Mouse (Mus musculus) kidney, postnatal 25 days (tissue): ENCODE measurements around the gene Cd101.

ENCODE experiments used
- DNase-seq, 2 experiments: peaks; one replicate each; pipeline ENCODE4 v3.0.0; 2021; ENCODE audit warnings: mixed read lengths in 2 of 2

Gene Cd101

DNA sequence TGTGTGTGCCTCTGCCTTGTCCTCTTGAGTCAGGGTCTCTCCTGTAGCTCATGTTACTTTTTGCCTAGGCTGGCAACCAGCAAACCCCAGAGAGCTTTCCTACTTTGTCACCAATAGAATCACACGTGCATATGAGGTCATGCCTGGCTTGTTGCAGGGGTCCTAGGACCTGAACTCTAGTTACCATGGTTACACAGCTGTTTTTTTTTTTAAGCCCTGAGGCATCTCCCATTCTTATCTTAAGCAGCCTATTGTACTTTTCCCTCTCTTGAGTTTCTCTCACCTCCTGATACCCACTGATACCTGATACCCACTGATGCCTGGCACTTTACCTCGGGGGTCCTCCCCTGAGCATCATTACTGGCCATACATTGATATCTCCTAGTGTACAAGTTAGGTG, 29.6 kb downstream of the Cd101 start:
- DNase-seq = no peak

DNA sequence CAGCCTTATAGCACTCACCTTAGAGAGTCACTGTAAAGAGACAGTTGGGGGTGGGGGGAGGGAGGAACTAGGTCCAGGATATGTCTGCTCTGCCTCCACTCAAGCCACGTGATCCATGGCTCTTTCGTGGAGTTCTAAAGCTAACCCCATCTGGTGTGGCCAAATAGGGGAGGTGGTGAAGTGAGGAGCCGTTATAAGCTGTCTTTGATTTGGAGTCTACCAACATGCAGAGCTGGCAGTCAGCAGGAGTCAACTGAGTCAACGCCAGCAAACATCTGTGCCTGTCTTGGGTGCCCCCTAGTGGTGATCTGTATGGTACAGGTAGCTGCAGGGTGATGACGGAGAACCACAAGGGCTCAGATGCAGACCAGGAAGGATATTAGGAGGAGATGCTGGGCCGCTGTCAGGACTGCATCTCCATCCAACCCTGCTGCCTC, 30.4 kb downstream of the Cd101 start:
- DNase-seq = peak; percentile 64 to 89

DNA sequence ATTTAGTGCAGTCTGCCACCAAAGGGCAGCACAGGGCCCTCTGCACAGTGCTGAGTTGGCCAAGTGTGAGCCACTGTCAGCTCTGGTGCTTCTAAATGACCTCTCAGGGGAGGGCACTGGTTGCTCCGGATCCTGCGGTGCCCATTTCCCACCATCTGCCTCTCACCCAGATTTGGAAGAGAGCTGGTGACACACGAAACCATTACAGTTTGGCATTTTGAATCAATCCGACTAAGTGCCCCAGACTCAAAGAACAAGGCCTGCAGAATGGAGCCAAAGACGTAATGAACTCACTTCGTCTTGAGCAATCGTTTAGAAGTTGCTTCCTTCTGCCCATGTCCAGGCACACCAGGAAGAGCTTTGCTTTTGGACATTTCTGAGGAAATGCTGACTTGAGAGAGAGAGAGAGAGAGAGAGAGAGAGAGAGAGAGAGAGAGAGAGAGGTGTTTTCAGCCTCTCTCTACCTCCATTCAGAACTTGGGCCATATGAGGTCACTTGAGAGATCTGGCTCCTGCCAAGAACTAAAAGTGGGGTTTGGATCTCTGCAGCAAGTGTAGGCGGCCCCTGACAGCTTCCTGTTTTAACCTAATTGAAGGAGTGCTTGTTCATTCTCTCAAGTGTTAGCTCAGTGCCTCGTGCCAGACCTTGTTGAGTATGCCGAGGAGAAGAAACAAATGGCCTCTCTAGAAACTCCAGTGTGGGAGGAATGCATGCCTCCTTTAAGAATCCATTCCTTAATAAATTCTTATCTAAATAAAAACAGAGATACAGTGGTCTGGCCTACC, 31.4 kb downstream of the Cd101 start:
- no peak for DNase-seq

DNA sequence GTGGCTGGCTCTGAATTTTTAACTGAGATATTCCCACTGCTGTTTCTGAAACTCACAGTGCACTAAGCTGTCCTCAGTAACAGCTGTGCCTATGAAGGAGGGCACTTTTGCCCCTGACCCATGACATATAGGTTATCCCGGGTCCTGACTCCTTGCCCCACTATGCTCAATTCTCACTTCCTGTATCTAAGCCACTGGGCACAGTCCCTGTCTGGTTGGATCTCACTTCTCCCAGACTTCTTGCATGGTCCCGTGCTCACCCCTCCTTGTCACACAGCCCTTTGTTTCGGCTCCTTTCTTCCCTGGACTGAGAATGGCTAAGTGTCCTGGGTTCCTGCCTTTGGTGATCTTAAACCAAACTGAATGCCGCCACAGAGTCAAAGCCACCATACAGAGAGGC, 35.1 kb downstream of the Cd101 start:
- no peak for DNase-seq

DNA sequence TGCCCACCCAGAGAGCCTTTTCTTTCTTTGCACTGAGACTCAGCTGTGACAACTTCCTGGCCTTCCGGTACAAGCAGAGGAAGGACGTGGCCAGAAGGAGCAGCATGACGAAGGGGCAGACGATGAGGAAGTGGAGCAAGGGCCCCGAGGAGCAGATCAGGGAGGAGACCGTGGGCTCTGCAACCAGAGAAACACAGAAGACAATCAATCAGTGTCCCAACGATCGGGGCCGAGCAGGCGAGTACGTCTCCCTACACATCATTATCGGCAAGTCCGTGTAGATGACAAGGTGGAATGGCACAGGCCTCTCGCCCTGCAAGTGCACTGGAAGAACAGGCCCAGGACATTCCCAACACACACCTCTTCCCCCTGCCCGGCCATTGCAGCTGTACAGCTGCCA, 35.6 kb downstream of the Cd101 start:
- peak; percentile 11 to 53 for DNase-seq

DNA sequence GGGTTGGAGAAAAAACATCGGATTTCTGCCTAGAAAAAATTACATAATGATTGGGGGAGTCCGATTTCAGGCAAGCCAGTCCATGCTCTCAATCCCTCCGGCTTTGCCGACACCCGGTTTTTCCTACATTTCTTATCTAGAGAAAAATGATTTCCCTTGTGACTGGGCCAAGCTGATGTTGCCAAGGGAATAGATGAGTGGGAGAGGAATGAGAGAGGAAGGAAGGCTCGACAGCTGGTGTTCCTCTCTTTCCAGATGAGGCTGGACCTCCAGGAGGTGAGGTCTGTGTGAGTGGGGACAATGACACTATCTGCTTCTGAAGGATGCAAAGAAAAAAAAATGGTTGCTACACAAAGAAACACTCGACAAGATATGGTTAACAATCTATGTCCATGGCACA, 36.2 kb downstream of the Cd101 start:
- DNase-seq = no peak

DNA sequence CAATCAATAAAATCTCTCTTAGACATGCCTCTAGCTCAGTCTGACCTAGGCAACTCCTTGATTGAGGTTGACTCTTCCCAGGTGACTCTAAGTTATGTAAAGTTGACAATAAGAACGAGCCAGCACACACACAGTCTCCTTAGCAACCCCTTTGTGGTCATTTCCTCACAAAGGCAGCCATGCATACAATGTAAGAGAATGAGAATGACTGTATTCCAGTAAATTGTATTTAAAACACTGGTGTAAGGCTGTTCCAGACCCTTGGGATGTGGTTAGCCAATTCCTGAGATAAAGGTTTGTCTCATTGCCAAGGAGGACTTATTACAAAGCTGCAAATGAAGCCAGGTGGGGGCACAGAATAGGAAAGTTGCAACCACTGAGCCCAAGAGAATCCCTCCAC, 39.1 kb downstream of the Cd101 start:
- DNase-seq = no peak

DNA sequence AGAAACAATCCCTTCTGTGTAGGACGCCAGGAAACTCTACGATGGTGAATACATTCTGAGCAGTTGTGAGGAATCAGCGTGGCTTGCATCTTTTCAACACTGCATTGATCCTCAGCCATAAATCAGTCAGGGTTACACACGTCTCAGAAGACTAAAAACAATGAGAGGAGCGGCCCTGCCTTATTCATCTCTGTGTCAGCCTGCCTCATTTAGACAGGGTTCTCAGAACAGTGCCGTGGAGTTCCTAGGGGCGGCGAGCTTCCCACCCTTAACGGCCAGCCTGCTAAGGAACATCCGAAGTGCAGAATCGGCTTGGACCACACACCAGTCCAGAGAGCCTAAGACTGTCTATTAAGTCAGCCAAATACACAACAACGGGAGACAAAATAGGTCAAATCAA, 39.9 kb downstream of the Cd101 start:
- no peak for DNase-seq

DNA sequence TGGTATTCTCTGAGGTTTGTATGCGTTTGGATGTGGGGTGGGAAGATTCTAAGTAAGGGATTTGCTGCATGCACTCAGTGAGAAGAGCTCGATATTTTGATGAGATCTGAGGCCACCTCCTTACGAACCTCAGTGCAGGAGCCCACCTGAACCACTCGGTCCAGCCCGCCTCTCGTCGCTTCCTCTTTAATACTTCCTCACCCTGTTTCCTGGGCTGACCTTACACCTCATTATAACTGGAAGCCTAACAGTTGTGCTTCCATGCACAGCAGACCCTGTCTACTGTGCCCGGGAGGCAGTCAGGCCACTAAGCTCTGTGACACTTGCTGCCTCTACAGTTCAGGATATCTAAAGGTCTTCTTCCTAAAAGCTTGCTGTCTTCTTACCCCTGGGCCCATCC, 50.1 kb downstream of the Cd101 start:
- DNase-seq = no peak

DNA sequence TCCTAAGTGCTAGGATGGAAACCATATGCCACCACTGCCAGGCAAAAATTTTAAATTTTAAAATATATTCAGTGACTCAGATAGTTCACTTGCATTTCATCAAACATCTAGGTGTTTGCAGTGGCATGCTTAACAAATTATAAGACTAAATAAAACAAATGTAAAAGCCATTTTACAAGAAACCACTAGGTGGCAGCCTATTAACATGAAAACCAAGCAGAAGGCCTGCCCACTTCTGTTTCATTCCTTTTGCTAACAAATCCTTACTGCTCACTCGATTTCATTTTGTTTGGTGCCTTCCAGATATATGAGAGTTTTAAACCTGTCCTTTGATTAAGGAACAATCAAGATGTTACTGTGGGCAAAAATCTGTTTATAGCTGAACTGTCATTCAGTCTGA, 55.5 kb downstream of the Cd101 start:
- DNase-seq = no peak

DNA sequence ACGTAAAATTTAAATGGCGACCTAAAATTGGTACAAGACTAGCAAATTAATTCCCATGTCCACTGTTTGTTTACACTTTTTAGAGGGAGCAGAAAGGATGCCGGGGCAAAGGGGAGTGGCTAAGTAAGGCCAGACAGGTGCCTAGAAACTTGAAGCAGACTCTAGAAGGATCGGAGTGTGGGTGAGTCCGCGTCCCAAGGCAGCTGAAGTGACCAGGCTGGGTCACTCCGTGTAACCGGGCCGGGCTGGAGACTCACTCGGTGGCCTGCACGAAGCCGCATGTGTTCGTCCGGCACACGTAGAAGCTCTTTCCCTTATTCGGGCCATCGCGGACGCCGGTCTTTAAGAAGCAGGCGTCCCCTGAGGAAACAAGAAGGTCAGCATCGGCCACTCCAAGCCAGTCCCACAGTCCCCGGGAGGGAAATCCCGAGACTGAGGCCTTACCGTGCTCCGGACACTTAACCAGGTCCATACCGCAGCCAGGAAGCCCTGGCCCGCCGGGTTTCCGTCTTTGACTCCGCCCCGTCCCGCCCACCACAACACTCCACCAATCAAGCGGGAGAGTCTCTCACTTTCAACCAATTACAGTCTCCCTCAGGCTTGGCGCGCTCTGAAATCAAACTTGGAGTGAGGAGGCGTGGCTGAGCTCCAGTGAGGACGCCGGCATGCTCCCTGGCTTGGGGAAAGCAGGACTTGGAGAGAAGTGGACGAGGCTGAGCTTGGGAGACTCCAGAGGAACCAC, 60.0 kb downstream of the Cd101 start, which contains the start of gene Ttf2:
Gene Ttf2 (minus strand): TSS at position 488 of the 742 bp plus-strand sequence.
- DNase-seq = peak; percentile 96

DNA sequence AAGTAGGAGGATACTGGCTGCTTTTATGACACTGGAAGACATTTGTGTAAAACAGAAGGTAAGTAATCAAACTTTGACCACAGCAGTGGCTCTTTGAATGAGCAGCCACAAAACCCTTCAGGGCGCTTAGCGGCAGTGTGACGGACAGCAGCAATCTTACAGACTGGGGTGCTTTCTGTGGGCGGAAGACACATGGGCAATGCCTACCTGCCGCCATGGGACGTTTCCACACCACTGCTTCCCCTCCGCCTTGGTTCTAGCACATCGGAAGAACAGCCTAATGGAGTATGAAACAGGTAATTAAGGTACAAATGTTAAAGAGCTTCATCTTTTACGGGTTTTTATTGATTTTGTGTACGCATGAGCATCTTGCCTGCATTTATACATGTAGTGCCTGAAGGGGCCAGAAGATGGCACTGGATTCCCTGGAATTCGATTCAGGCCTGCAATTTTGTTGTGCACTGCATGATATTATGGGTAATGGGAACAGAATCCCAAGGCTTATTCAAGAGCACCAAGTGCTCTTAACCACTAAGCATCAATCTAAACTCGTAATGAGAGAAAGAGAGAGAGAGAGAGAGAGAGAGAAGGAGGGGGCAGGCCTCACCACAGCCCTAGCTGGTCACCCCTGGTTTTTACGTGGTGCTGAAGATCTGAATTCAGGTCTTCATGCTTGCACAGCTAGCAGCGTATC, 65.4 kb downstream of the Cd101 start:
- peak in 1 of 2 experiments; percentile 62 for DNase-seq

DNA sequence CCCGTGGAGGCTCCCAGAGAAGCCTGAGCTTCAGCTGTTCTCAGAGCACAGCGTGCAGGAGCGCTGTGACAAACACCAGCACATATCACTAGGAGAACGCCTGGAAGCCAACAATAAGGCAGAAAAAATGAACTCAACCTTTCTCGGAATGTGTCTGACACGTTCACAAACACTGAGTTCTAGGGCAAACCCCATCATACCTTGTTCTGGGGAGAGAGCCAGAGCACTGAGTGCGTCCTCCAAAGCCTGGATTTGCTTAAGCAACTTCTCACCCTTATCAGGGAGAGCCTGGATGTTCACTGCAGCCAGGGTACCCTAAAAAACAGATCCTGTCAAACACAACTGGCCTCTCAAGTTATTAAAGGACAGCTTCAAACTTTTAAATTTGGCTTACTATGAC, 67.9 kb downstream of the Cd101 start:
- no peak for DNase-seq

DNA sequence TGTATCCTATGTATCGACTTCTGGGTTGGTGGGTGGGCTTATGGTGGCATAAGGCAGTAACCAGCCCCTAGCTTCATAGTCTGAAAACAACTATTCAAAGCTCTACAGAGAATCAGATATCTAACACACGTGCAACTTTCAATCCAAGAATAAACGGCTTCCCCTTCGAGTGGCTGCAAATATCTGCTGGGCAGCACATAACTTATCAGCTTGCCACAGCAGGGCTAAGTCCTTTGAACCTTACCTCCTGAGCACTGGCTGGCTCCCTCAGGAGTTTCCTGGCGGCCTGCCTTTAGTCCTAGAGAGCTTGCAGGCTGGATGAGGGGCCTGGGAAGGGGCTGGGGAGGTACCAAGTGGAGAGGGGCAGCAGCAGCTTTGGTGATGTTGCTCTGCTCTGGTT, 68.3 kb downstream of the Cd101 start:
- no peak for DNase-seq

DNA sequence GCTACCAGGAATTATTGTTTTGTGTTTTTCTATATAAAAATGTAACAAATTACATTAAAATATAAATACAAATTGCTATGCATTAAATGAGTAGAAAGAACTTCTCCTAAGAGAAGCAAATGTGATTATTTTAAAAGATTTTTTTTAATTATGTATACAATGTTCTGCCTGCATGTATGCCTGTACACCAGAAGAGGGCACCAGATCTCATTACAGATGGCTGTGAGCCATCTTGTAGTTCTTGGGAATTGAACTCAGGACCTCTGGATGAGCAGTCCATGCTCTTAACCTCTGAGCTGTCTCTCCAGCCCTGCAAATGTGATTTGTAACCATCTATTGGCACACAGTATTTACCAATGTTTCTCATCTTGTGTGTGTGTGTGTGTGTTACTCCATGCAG, 74.7 kb downstream of the Cd101 start:
- no peak for DNase-seq

DNA sequence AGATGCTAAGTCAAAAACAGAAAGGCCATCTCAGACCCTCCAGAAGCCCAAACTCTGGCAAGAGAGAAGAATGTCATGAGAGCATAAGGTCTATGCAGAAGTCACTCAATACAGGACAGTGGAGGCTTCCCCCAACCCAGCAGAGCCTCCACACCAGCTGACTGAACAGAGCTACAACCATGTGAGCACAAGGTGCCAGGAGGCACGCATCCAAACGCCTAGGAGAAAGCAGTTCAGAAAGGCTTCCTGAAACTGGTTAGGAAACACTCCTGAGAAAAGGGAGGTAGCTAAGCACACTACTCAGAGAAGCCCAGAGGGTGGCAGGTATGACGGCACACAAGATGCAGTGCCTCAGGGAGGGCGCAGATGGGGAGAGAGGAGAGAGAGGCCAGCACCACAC, 77.8 kb downstream of the Cd101 start:
- DNase-seq = no peak

DNA sequence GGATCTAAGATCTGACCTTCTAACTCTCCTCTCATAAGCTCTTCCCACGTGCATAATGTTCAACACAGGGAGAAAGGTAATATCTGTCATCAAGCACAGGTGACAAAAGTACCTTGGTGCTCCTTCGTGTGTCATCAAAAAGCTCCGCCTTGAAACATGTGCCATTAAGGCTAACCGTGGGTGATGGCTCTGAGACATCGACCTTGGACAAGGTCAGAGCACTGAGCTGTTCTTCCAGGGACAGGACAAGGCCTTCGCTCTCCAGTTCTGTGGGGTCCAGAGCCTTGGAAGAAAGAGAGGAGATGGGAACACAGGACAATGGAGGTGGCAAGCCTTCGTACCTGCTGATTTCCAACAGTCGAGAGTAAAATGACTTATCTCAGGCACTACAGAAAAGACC, 82.1 kb downstream of the Cd101 start:
- DNase-seq = no peak
